Mouse (Mus musculus): ENCODE measurements around the gene Sval3.

The Sval3 gene

DNA sequence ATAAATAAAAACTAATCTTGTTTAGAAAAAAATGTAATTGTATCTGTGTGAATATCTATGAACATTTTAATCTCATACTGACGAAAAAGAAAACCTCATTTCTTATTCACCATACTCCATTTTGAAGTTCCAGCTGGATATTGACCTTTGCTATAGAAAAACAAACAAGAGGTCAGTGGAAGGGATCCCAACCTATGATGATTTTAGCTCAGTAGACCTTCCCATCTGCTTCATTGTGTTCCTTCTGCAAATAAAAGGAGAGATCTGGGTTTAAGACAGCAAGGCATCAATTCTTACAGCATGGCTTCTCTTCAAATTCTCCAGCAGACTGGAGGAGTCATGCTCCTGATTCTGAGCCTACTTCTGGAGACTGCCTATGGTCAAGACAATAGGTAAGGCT lies at the start of gene Sval3:
Gene Sval3 (plus strand): TSS at position 301 of the 400 bp plus-strand sequence.
- DNase-seq (ENCODE audit: low spot score): no peak

DNA sequence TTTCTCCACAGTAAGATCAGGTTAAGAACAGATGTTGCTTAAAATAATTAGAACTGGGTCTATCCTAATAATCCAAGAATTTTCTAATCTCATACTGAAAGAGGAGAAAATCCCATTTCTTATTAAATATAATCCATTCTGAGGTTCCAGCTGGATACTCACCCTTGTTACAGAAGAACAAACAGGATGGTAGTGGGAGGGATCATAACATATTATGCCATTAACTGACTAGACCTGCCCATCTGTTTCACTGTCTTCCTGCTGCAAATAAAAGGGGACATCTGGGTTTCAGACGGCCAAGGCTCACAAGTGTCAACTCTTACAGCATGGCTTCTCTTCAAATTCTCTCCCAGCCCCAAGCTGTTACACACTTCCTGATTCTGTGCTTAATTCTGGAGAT lies 16.6 kb upstream of the Sval3 start, which contains the start of gene Sval1:
Gene Sval1 (plus strand): TSS at position 301 of the 400 bp plus-strand sequence.
- DNase-seq (ENCODE audit: low spot score): no peak

Measured in embryo, embryonic 10.5 days (tissue).